Mouse (Mus musculus): Measurements from ENCODE around the gene Neurod2.
A peak's percentile ranks its signal among the peaks of the same experiment; 100 is the strongest.

The Neurod2 gene

DNA sequence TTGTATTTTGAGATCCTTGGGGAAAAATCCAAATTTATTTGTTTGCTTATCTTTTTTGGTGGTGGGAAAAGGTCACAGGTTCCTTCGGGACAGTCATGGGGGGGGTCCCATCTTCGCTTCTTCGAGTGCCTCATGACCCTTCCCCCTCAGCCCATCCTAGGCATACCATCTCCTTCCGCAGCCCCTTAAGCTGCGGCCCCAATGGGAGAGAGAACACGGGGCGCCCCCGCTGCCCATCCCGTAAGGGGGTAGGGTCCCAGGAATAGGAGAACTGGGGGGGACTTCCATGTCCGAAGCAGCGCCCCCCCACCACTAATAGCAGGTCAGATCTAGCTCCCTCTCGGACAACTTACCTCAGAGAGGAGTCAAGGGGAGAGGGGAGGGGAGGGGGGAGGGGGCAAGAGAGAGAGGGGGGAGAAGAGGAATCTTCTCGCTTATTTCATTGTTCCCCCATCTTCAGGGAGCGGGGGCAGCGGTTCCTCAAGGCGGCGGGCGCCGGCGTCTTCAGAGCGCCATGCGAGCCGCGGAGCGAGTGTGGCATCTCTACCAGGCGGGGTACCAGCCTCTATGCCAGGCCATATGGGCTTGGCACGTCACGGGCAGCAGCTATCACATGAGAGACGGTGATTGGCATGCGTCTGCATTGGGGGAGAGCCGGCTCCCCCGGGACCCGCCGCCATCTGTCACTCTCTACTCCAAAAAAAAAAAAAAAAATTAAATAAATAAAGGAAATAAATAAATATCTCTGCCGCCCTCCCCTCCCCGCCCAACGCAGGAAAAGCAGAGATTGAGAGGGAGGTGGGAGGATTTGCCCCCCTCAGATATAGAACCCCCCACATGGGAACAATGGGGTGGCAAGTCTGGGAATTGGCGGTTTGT lies at the start of gene Neurod2:
Neurod2 (minus strand) TSS at position 568 of the 879 bp plus-strand sequence.
- peak; percentile 93 for DNase-seq

DNA sequence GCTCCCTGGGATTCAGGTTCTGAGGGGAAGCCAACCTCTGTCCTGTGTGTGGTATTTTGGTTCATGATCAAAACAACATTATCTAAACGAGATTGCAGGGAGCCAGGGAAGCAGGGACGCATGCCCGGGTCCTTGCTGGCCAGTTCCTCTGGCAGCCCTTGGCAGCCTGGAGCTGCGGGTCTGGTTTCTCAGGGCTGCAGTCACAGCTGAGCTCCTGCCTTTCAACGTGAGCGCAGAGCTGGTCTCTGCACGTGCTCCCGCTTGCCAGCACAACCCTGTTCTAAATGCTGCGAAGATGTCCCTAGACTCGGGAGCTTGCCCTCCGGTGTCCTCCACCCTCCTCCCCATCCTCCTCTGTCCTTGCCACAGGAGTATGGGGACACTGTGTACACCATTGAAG lies 48.3 kb upstream of the Neurod2 start:
- DNase-seq, result no peak

GRCm38 (mm10) chr11:98376756-98377155 lies 47.3 kb upstream of the Neurod2 start:
- no peak for DNase-seq

DNA sequence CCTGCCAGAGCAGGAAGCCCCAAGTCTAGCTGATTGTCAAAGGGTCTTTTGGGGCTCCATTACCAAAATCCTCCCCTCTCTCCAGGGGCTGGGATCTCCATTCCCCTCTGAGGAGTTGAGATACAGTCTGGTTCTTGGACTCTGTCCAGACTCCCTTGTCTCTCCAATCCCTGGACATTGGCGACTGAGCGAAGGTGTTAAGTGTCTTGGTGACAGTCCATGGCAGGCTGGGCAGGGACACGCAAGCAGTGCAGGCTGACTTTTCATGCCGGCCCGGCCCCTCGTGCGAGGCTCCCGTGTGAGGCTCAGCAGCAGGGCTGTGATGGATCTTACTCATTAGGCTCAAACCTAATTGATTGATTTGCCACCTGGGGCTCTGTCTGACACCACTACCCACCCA lies 44.8 kb upstream of the Neurod2 start:
- DNase-seq, result no peak

- no peak for DNase-seq
These were observed 43.8 kb upstream of the Neurod2 start for GRCm38 (mm10) chr11:98373244-98373643.

DNA sequence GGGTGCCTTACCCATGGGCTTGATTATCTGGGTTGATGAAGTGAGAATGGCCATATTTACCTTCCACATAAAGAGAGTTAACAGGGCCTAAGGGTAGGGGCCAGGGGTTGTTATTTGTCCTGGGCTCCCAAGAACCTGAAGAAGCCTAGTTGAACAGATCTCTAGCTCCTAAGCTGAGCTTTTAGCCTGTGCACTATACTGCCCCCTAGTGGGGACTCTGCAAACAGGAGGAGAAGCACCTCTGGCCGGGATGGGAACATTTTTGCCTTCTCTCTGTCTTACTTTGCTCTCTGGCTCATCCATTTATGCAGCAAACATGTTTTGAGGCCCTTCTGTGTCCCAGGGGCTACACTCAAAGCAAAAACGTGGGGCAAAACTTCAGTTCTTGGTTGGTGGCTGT lies 43.0 kb upstream of the Neurod2 start:
- peak; percentile 71 for DNase-seq

- DNase-seq, result no peak
These were observed 42.2 kb upstream of the Neurod2 start for GRCm38 (mm10) chr11:98371556-98372240.

DNA sequence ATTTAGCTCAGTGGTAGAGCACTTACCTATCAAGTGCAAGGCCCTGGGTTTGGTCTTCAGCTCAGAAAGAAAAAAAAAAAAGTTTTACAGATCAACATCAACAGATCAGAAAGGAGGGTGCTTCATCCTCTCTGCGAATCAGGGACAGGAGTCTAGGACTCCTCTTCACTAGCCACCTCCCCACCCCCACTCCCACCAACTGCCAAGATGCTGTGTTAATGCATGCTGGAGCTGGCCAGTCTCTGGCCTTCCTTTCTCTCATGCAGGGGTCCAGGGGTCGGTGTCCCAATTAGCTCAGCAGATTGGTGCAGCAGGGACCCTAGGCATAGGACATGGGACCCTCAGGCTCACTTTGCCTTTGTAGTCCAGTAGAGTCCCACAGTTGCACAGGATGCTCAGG lies 41.1 kb upstream of the Neurod2 start:
- no peak for DNase-seq

DNA sequence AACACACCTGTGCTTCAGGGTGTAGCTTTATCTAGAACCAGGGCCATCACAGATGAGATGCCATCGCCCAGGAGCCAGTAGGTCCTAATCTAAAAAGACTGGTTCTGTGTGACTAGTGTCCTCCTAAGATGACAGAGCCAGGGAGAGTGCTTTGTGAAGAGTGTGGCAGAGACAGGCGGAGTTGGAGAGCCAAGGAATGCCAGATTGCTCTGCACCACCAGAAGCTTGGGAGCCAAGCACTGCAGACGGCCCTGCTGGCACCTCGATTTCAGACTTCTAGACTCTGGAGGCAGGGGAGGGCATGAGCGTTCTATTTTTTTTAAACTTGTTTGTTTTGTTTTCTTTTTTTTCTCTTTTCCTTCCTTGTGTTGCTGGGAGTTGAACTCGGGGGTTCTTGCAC lies 39.9 kb upstream of the Neurod2 start:
- peak; percentile 41 for DNase-seq

DNA sequence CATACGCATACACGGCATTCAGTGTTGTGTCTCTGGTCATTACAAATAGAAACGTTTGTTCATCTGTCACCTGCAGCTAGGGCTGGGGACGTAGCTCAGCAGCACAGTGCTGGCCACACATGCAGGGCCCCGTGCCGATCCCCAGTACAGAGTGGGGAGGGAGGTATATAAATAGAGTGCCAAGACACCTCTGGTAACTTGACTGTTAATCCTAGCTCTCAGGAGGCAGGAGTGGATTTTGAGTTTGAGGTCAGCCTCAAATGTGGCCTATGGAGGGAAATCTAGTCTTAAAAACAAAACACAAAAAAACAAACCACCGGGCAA lies 38.4 kb upstream of the Neurod2 start:
- no peak for DNase-seq

GRCm38 (mm10) chr11:98367171-98367862 lies 37.9 kb upstream of the Neurod2 start:
- DNase-seq, result no peak

DNA sequence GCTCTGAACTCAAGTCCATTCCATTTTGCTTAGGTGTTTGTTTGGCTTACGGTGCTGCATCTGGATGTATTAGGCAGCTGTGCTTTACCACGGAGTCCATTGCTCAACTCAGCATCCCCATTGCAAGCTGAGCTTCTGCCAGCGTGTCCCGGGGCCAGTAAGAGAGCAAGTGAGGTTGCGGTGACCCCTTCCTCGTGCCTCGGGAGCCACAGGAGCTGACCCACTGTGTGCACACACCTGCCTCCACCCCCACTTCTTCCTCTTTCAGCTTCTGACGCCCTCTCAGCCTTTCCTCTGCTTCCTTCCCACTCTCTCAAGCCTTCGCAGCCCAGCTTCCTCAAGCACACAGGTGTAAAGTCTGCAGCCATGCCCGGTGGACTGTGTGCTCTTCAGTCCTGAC lies 36.8 kb upstream of the Neurod2 start:
- no peak for DNase-seq

- no peak for DNase-seq
These were observed 35.0 kb upstream of the Neurod2 start for GRCm38 (mm10) chr11:98364410-98364809.

- DNase-seq, result no peak
These were observed 34.4 kb upstream of the Neurod2 start for GRCm38 (mm10) chr11:98363817-98364216.

GRCm38 (mm10) chr11:98360866-98361521 lies 31.5 kb upstream of the Neurod2 start:
- no peak for DNase-seq

DNA sequence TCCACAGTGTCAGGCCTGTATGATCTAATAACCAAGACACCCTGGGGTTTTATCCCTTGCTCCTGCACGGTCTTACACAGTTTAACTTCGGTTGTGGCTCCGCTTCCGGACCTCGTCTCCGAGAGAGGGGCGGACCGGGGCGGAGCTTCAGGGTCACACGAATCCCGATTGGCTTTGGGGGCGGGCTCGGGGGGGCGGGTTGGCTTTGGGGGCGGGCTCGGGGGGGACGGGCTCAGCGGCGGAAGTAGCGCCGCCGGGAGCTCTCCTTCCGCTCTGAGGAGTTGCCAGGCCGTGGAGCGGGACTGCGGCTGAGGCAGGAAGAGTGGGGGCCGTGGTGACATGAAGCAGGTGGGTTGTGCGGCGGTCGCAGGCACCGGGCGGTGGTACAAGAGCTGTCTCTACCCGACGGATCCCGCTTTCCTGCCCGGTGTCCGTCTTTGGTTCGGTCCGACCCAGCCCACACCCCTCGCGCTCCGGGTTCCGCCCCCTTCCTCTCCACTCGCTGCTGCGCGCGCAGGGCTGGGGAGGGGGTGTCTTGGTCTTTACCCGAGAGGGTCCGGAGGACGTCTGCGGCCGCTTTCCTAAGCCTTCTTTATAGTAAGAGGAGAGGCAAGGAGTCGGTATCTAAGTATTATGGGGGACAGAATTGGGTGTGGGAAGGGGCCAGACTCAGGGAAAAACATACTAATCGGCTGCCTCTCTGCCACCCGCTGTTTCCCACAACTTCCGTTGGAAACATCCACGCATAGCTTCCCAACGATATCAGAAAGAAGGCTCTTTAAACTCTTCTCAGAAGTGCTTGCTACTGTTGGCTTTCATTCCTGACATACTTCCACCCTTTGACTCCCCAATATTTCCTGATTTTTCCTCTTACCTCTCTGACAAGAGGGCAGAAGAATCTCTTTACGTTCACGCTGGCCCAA lies 29.0 kb upstream of the Neurod2 start, which contains the start of gene Stard3:
Stard3 (plus strand) TSS at position 208 of the 923 bp plus-strand sequence.
- peak; percentile 81 for DNase-seq

DNA sequence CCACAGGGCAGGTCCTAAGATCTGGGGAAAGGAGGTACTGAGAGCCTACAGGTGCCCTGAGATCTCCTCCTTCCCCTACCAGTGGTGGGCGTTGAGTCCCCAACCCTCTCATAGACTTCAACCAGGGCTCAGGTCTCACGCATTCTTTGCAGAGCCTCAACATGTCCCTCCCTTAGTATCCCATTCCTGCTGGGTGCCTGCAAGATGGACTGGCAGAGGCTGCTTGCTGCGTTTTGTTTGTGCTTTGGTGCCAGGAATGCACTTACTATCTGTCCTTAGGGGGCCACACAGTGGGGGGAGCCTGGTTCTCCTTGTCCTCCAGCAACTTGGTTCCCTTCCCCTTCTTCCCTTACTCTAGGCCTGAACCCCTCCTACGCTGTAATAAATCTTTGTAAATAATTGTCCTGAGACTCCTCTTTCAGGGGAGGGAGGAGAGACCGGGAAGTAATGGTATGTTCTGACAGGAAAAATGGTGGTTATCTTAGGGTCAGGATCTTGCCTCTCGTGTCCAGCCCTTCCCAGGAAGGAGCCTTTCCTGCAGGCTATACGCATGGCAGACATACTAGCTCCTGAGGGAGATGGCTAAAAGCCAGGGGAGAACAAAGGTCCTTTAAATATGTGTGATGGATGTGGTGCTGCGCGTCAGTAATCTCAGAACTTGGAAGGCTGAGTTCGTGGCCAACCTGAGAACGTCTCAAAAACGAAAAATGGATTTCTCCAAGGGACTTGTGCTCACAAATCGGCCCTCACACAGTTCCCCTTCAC lies 28.1 kb upstream of the Neurod2 start:
- no peak for DNase-seq

DNA sequence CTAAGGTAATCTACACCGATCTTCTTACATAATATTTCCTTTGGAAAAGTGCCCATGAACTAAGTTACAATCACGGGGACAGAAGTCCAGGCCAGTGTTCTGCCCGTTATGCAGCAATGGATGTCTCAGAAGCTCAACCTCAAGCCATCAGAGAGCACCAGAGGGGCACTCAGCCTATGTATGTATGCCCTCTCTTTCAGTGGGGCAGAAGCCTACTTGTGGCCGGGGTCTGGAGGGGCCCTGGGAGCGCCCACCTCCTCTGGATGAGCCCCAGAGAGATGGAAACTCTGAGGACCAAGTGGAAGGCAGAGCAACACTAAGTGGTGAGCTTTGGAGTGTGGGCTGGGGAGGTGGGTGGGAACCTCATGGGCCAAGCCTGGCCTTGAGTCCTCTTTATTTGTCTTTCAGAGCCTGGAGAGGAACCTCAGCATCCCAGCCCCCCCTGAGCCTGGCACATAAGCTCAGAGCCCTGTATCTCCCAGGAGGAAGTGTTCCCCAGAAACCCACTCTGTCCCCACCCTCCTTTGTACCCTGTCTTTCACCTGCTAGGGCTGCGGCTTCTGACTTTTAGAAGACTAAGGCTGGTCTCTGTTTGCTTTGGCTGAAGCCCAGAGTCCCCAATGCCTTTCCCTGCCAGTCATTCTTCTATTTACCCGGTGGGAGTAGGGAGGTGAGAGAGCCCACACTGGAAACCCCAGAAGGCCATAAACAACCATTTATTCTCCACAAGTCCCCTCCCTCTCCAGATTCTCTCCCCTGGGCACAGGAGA lies 27.4 kb upstream of the Neurod2 start:
- no peak for DNase-seq

DNA sequence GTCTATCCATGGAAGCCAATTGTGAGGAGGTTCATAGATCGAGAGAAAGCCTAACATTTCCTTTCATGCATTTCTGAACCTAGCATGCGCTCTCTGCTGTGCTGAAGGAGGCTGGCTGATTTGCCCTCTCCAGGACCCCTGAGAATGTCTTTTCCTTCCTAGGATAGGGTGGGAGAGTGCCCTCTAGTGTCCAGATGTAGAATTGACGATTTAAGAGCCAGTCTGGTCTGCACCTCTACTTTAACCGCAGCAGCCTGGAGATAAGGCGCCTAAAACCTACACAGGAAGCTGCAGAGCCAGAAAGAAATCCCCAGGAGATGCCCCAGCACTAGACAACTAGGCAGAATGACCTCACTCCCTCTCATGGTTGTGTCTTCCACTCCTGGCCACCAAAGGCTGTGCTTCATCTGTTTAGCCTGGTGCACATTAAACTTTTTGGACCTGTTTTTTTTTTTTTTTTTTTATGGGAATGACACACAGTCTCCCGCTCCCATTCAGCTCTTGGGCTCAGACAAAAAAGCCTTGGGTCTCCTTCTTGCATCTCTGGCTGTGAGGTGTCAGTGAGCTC lies 26.4 kb upstream of the Neurod2 start:
- DNase-seq, result peak; percentile 62

GRCm38 (mm10) chr11:98354445-98354844 lies 25.0 kb upstream of the Neurod2 start:
- DNase-seq, result no peak
